Mouse (Mus musculus) hindbrain, embryonic 14.5 days (tissue): ENCODE measurements around the gene Padi3. TPM values are rescaled to one million over a fixed set of nuclear protein-coding genes. Genes with fewer than 3 reads are reported as not detected.

Experiments
- ATAC-seq: fragments of 200-750 bp; cut with Nextera tagmentation; 2 replicates; pipeline ENCODE4 v1.8.0; 2017; ENCODE audit warnings: moderate number of reproducible peaks, mild to moderate bottlenecking, moderate TSS enrichment, moderate library complexity; ENCODE audit not compliant: low FRiP score
- DNase-seq: peaks from one replicate; pipeline ENCODE4 v3.0.0-alpha.2; 2015; ENCODE audit warnings: low spot score
- H3K27ac ChIP-seq: fragments of 300-500 bp; sonication (generic); 2 replicates; pipeline ENCODE4 v1.5.1; 2014; ENCODE audit warnings: mild to moderate bottlenecking, moderate library complexity
- H3K27me3 ChIP-seq: fragments of 300-500 bp; sonication (generic); 2 replicates; pipeline ENCODE4 v1.6.1; 2014; ENCODE audit warnings: mild to moderate bottlenecking, low read length, mixed read lengths; ENCODE audit not compliant: control insufficient read depth, insufficient read depth
- H3K36me3 ChIP-seq: fragments of 300-500 bp; sonication (generic); replicated peaks from 2 replicates; pipeline ENCODE4 v1.6.1; 2014; ENCODE audit not compliant: control insufficient read depth, insufficient read depth
- H3K4me1 ChIP-seq: fragments of 300-500 bp; sonication (generic); replicated peaks from 2 replicates; pipeline ENCODE4 v1.6.1; 2014; ENCODE audit warnings: antibody characterized with exemption, low read length, mixed read lengths; ENCODE audit not compliant: control insufficient read depth, insufficient read depth
- H3K4me2 ChIP-seq: fragments of 300-500 bp; sonication (generic); replicated peaks from 2 replicates; pipeline ENCODE4 v1.6.1; 2014; ENCODE audit warnings: mild to moderate bottlenecking, moderate library complexity
- H3K4me3 ChIP-seq: fragments of 300-500 bp; sonication (generic); replicated peaks from 2 replicates; pipeline ENCODE4 v1.5.1; 2014; ENCODE audit warnings: mild to moderate bottlenecking, low read length
- H3K9ac ChIP-seq: fragments of 300-500 bp; sonication (generic); 2 replicates; pipeline ENCODE4 v1.6.1; 2014
- H3K9me3 ChIP-seq: fragments of 300-500 bp; sonication (generic); 2 replicates; pipeline ENCODE4 v1.6.1; 2016; ENCODE audit warnings: low read length; ENCODE audit not compliant: control insufficient read depth
- WGBS: fragments of 180-500 bp; shearing (Covaris S2); extraction: QIAGEN DNeasy Blood & Tissue Kit; methylation state at CpG from one replicate; pipeline ENCODE4 v1.1.7; 2014; 5-methylcytosine and 5-hydroxymethylcytosine counted together
- polyA plus RNA-seq: library from polyadenylated mRNA; unstranded; fragments of >200 nt; fragmentation: Nextera tagmentation; extraction: Ambion mirVana; gene quantifications from 2 replicates; pipeline ENCODE4 v1.2.1, GENCODE M21; 2014

The Padi3 gene
- polyA plus RNA-seq, 1 experiment from 2014 or later: not detected

DNA sequence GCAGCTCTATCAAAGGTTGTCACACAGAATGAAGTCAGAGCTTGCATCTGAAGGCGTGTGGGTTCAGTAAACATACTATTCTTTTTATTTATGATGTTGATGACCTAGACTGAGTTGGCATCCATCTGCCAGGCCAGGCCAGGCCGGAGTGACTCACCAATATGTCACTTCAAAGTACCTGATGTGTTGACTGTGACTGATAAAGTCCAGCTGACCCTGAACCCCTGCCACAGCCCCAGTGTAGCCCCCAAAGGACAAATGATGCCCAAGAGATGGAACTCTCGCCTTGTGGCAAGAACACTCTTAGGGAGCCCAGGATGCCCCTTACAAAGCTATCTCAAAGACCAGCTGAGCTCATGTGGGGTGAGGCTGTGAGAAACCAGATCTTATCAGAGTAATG lies 54.6 kb downstream of the Padi3 start:
- H3K4me3 ChIP-seq: no peak overlapping the region
- no peak overlapping the region for H3K4me2 ChIP-seq
- ATAC-seq: no peak
- DNase-seq: no peak
- H3K9me3 ChIP-seq: no peaks in the 10 kb centered on the region
- H3K9ac ChIP-seq: no peak overlapping the region
- H3K4me1 ChIP-seq: 0 out of 2 replicates have a peak, but pooled peaks cover 3% of the 10 kb centered on the region
- H3K27ac ChIP-seq: no peak overlapping the region
- WGBS: 85% methylated on average over 3 of the region's 3 CpGs
- no peaks in the 10 kb centered on the region for H3K27me3 ChIP-seq
- no peaks in the 10 kb centered on the region for H3K36me3 ChIP-seq

DNA sequence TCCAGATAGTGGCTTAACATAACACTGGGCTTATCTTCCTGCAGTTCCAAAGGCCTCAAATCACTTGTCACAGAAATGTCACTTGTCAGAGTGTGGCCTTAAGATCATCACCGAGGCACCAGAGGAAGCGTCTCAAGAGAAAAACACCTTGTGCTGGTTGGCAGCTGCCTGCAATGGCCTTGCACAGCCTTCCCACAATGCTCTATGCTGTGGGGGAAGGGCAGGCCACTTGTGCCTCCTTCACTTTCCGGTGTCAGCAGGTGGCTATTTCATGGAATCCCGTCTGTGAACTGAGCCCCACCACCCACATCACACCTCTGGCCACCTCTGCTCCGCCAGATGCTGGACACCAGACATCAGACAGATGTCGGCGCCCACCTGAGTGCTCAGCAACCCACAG lies 57.1 kb downstream of the Padi3 start:
- Histone ChIP-seq H3K9ac (no peak overlapping the region), H3K9me3 (no peaks in the 10 kb centered on the region), H3K4me2 (no peak overlapping the region), H3K4me3 (no peak overlapping the region), H3K27me3 (no peaks in the 10 kb centered on the region), H3K27ac (no peak overlapping the region), H3K4me1 (0 out of 2 replicates have a peak, but pooled peaks cover 3% of the 10 kb centered on the region), H3K36me3 (no peaks in the 10 kb centered on the region)
- WGBS: 65% methylated on average over 7 of the region's 7 CpGs
- DNase-seq: no peak
- ATAC-seq: no peak

DNA sequence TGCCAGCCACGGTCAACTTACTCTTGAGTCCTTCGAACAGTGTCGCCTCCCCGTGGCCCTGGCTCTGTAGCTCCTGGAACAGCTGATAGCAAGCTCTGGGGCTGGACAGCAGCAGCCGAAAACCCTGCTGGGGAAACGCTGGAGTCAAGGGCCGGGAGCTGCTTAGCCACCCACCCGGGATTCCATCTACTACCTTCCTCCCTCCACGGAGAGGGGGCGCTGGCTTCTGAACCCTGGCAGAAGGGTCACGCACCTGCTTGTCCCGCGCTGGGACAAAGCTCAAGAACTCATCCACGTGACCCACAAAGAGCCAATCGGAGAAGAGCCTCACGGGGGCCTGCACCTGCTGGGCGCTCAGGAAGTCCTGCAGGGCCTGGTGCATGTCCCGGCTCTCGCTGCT lies 60.1 kb downstream of the Padi3 start:
- Histone ChIP-seq H3K27me3 (no peaks in the 10 kb centered on the region), H3K9me3 (no peaks in the 10 kb centered on the region), H3K9ac (no peak overlapping the region), H3K4me3 (no peak overlapping the region), H3K4me1 (no peaks in the 10 kb centered on the region), H3K36me3 (no peaks in the 10 kb centered on the region), H3K4me2 (peak overlapping the region; percentile 31), H3K27ac (no peak overlapping the region)
- DNase-seq (no peak), ATAC-seq (no peak)
- 10% methylated on average over 19 of the region's 19 CpGs for WGBS

DNA sequence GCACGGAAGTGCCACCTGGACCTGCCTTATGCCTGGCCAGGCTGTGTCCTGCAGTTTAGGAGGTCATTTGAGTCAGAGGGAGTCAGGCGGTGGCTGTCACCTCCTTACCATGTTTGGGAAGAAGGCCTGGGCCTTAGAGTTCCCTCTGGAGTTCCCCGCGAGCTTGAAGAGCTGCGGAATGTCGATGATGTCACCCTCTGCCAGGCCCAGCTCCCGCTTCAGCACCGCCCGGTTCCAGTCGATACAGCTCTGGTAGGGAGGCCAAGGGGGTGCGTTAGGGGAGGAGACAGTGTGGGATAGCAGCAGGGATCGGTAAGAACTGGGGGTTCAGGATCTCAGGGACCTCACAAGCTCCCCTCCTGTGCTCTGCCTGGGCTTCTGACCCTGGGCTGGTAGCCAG lies 62.5 kb downstream of the Padi3 start:
- ATAC-seq: no peak
- Histone ChIP-seq H3K27me3 (no peaks in the 10 kb centered on the region), H3K4me3 (no peak overlapping the region), H3K4me2 (no peak overlapping the region), H3K36me3 (no peaks in the 10 kb centered on the region), H3K27ac (no peak overlapping the region), H3K9me3 (no peaks in the 10 kb centered on the region), H3K9ac (no peak overlapping the region), H3K4me1 (no peaks in the 10 kb centered on the region)
- WGBS: 37% methylated on average over 12 of the region's 12 CpGs
- DNase-seq: no peak

DNA sequence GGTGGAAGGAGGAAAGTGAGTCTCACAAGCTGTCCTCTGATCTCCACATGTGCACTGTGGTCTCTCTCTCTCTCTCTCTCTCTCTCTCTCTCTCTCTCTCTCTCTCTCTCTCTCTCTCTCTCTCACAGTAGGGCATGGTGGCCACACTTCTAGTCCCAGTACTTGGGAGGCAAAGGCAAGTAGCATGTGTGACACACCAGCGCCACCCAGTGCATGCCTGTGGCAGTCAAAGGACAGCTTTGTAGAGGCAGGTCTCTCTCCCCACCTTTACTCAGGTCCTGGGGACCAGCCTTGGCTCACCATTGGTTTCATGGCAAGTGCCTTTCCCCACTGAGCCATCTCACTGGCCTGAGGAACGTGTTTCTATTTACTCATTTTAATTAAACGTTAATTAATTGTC lies 65.8 kb downstream of the Padi3 start:
- no peak overlapping the region for H3K9ac ChIP-seq
- ATAC-seq: no peak
- no peak overlapping the region for H3K4me2 ChIP-seq
- no peaks in the 10 kb centered on the region for H3K27me3 ChIP-seq
- WGBS: 23% methylated on average over 3 of the region's 3 CpGs
- H3K9me3 ChIP-seq: no peaks in the 10 kb centered on the region
- no peak overlapping the region for H3K27ac ChIP-seq
- H3K4me3 ChIP-seq: no peak overlapping the region
- no peaks in the 10 kb centered on the region for H3K36me3 ChIP-seq
- no peak for DNase-seq
- H3K4me1 ChIP-seq: no peaks in the 10 kb centered on the region

DNA sequence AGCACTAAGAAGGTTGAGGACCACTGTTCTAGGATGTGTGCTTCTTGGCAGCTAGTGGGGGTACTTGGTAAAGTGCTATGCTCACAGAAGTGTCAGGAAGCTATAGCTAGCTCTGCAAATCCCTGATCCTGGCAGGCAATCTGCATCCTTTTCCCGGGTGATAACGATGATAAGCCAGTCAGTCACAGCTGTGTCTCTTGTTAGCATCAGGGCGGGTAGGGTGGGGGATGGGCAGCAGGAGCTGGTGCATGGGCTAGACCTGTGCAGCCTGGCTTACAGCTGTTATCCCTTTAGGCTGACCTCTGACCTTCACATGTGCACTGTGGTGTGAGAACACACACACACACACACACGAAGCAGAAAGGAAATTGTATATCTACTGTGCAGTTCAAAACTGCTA lies 67.4 kb downstream of the Padi3 start:
- H3K9ac ChIP-seq: no peak overlapping the region
- no peaks in the 10 kb centered on the region for H3K36me3 ChIP-seq
- no peak for DNase-seq
- no peak overlapping the region for H3K4me2 ChIP-seq
- no peaks in the 10 kb centered on the region for H3K27me3 ChIP-seq
- no peaks in the 10 kb centered on the region for H3K4me1 ChIP-seq
- no peak overlapping the region for H3K27ac ChIP-seq
- WGBS: 30% methylated on average over 4 of the region's 4 CpGs
- ATAC-seq: no peak
- no peaks in the 10 kb centered on the region for H3K9me3 ChIP-seq
- no peak overlapping the region for H3K4me3 ChIP-seq

DNA sequence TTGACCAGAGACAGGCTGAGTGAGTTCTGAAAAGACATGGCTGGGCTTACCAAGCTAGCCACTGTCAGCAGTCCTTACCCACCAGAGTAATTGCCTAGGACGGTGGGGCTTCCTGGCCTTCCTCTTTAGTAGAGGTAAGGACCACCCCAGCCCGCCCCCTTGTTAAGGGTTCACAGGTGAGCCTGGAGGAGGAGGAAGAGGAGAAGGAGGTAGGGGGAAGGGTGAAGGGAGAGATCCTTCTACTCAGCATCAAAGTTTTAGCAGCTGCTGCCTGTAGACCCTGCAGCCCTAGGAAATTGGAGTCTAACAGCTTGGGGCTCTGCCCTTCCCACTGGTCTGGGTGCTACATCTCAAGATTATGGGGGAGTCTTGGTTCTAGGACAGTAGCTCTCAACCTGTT lies 67.9 kb downstream of the Padi3 start, which contains the start of gene Padi6:
Gene Padi6 (minus strand): TSS at position 101 of the 400 bp plus-strand sequence.
- DNase-seq: no peak
- ATAC-seq: no peak
- H3K27me3 ChIP-seq: no peaks in the 10 kb centered on the region
- H3K9ac ChIP-seq: no peak within 1 kb of the TSS
- H3K4me2 ChIP-seq: no peak within 1 kb of the TSS
- no peak within 1 kb of the TSS for H3K4me3 ChIP-seq
- 88% methylated on average over 2 of the region's 2 CpGs for WGBS
- H3K9me3 ChIP-seq: no peaks in the 10 kb centered on the region
- H3K36me3 ChIP-seq: no peaks in the 10 kb centered on the region
- no peaks in the 10 kb centered on the region for H3K4me1 ChIP-seq
- no peak within 1 kb of the TSS for H3K27ac ChIP-seq

DNA sequence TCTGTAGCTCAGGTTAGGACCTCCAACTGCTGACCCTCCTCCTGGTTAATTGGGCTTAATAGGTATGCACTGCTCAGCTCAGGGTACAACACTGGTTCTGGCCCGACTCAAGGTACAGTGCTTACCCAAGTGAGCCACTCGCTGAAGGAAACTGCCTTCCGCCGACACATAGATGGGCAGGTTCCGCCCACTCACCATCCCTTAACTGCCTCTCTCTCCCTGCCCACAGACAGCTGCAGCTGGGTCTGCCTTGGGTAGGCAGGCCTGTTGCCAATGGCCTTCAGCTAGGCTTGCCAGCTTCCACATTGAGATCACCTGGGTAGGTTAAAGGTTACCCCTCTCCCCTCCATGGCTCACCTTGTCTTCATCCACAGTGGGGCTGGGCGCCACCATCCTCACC lies 69.0 kb downstream of the Padi3 start:
- WGBS: 86% methylated on average over 6 of the region's 6 CpGs
- Histone ChIP-seq H3K27me3 (no peaks in the 10 kb centered on the region), H3K4me2 (no peak overlapping the region), H3K4me1 (no peaks in the 10 kb centered on the region), H3K27ac (no peak overlapping the region), H3K36me3 (no peaks in the 10 kb centered on the region), H3K9ac (no peak overlapping the region), H3K9me3 (no peaks in the 10 kb centered on the region), H3K4me3 (no peak overlapping the region)
- ATAC-seq: no peak
- no peak for DNase-seq

DNA sequence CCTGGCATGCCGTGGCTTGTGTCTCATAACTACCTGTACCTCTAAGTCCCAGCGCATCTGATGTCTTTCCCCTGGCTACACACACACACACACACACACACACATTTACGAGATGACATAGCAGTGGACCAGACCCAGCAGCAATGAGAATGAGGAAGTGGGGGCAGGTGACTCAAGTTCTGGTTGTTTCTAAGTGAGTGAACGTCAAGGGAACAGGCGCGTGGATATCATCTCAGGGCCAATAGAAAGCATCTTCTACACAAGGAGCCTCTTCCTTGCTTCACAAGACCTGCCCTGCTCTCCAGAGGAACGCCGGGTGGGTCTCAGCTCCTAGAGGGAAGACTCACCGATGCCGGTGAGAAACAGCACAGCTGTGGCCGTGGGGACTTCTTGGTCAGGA lies 69.8 kb downstream of the Padi3 start:
- WGBS: 89% methylated on average over 11 of the region's 11 CpGs
- Histone ChIP-seq H3K9ac (no peak overlapping the region), H3K9me3 (no peaks in the 10 kb centered on the region), H3K27me3 (no peaks in the 10 kb centered on the region), H3K4me2 (no peak overlapping the region), H3K4me3 (no peak overlapping the region), H3K36me3 (no peaks in the 10 kb centered on the region), H3K4me1 (no peaks in the 10 kb centered on the region), H3K27ac (no peak overlapping the region)
- ATAC-seq: no peak
- no peak for DNase-seq
